ENCODE assay signal across 11 mouse cellular contexts in the genomic region with DNA sequence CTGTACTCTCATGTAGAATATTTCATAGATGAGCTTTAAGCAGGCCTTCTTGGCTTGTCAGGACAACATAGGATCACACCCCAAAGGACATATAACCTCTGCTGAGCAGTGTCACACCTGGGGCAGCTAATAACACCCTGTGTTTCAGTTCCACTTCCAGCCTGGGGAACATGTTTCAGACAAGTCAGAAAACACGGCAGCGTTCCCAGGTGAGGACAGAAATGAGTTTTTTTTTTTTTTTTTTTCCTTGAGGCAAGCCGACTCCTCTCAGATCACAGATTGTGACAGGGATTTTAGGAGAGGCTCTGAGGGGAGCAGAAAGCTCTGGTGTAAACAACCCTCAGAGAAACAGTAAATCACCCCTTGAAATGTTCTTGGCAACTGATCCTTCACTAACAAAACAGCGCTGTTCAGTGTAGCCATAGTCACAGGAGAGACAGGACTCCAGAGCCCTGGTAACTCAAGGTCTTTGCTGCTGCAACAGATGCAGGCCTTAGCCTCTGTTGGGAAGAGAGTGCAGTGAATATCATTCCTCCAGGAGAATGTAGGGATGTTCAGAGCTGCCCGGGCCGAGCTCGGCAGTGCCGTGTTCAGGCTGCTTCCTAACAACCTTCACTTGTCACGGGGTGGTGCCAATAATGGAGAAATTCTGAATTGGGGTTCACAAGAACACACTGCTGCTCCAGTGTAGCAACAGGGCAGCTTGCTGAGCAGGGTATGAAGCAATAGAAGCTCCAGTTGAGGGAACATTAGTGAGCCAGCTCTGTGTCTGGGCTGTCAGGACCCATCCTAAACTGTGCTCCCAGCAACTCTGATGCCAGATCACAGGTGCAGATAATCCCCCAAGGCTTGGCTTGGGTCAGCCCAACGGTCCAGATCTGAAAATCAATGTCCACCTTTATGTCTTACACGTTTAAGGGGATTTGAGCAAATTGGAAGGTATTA.
DNase-seq lines count a peak whose midpoint lies in the region; ATAC-seq and TF ChIP-seq lines count a peak whose summit lies in the region.
"Had no signal": no experiment of that assay in that cellular context is flagged by ENCODE, and none has a peak within 500 bp of the region (broad histone marks: within the 10 kb centered on the region; RNA-seq: fewer than 3 reads in every experiment).

No protein-coding gene starts in this region.

- no peaks in the 10 kb centered on the region for H3K36me3 ChIP-seq in hindbrain, embryonic 15.5 days
- no peaks in the 10 kb centered on the region for H3K36me3 ChIP-seq in hindbrain, embryonic 10.5 days
- H3K36me3 ChIP-seq in midbrain, postnatal 0 days (ENCODE audit: insufficient read depth, low read length), result no peaks in the 10 kb centered on the region
- no peaks in the 10 kb centered on the region for H3K36me3 ChIP-seq in midbrain, embryonic 10.5 days
- H3K36me3 ChIP-seq in embryonic facial prominence, embryonic 14.5 days (ENCODE audit: control insufficient read depth, insufficient read depth, low read length), result no peaks in the 10 kb centered on the region
- no peaks in the 10 kb centered on the region for H3K36me3 ChIP-seq in myocyte (ENCODE audit: control insufficient read depth, insufficient read depth)
- H3K36me3 ChIP-seq in midbrain, embryonic 16.5 days (ENCODE audit: control insufficient read depth, insufficient read depth, low read length), result no peaks in the 10 kb centered on the region
- H3K36me3 ChIP-seq in midbrain, embryonic 13.5 days, result no peaks in the 10 kb centered on the region

- no peak for DNase-seq in hindbrain, embryonic 10.5 days (ENCODE audit: low spot score)
- peak; percentile 70 for DNase-seq in midbrain, postnatal 0 days (ENCODE audit: low spot score)
- no peak for DNase-seq in midbrain, embryonic 10.5 days (ENCODE audit: low spot score)
- peak; percentile 52 for DNase-seq in embryonic facial prominence, embryonic 14.5 days (ENCODE audit: low spot score)
- DNase-seq: cerebellum, adult 18-20 months; heart, adult 2 months had no signal

- TF ChIP-seq CTCF in midbrain, postnatal 0 days (IDR thresholded peaks at IDR 0.05), result no peak

- H3K79me2 ChIP-seq in myocyte (ENCODE audit: control insufficient read depth, insufficient read depth), result no peaks in the 10 kb centered on the region

- no peaks in the 10 kb centered on the region for H3K4me1 ChIP-seq in hindbrain, embryonic 15.5 days (replicated peaks)
- no peaks in the 10 kb centered on the region for H3K4me1 ChIP-seq in hindbrain, embryonic 10.5 days (replicated peaks)
- H3K4me1 ChIP-seq in midbrain, postnatal 0 days (ENCODE audit: insufficient read depth, low read length), result no peaks in the 10 kb centered on the region
- no peaks in the 10 kb centered on the region for H3K4me1 ChIP-seq in midbrain, embryonic 10.5 days
- H3K4me1 ChIP-seq in embryonic facial prominence, embryonic 14.5 days (ENCODE audit: control insufficient read depth, insufficient read depth, low read length), result no peaks in the 10 kb centered on the region
- no peaks in the 10 kb centered on the region for H3K4me1 ChIP-seq in midbrain, embryonic 16.5 days (ENCODE audit: control insufficient read depth, insufficient read depth, low read length)
- H3K4me1 ChIP-seq in midbrain, embryonic 13.5 days (replicated peaks), result no peaks in the 10 kb centered on the region

- ATAC-seq in hindbrain, embryonic 15.5 days (ENCODE audit: low FRiP score, low read depth), result peak; percentile 34; the same call in 1 of the 2 replicates
- no peak for ATAC-seq in midbrain, postnatal 0 days (ENCODE audit: low FRiP score)
- peak; percentile 57 for ATAC-seq in embryonic facial prominence, embryonic 14.5 days (ENCODE audit: low read depth)
- ATAC-seq in midbrain, embryonic 16.5 days, result no peak
- no peak for ATAC-seq in midbrain, embryonic 13.5 days

- 0 out of 2 replicates have a peak overlapping the region, but pooled peaks have one; percentile 42 for H3K27ac ChIP-seq in hindbrain, embryonic 15.5 days (replicated peaks)
- H3K27ac ChIP-seq in hindbrain, embryonic 10.5 days, result no peak overlapping the region
- H3K27ac ChIP-seq in midbrain, postnatal 0 days (ENCODE audit: low read depth, low read length), result no peak overlapping the region
- no peak overlapping the region for H3K27ac ChIP-seq in midbrain, embryonic 10.5 days (replicated peaks)
- peak overlapping the region; percentile 48; the same call in 1 of the 2 replicates for H3K27ac ChIP-seq in embryonic facial prominence, embryonic 14.5 days (replicated peaks; ENCODE audit: low read depth, low read length)
- no peak overlapping the region for H3K27ac ChIP-seq in midbrain, embryonic 16.5 days (ENCODE audit: low read length)
- no peak overlapping the region for H3K27ac ChIP-seq in midbrain, embryonic 13.5 days
- H3K27ac ChIP-seq: heart, adult 2 months had no signal

- no peaks in the 10 kb centered on the region for H3K9me3 ChIP-seq in hindbrain, embryonic 15.5 days
- H3K9me3 ChIP-seq in hindbrain, embryonic 10.5 days, result no peaks in the 10 kb centered on the region
- H3K9me3 ChIP-seq in midbrain, postnatal 0 days (ENCODE audit: low read length), result no peaks in the 10 kb centered on the region
- no peaks in the 10 kb centered on the region for H3K9me3 ChIP-seq in midbrain, embryonic 10.5 days (replicated peaks)
- H3K9me3 ChIP-seq in embryonic facial prominence, embryonic 14.5 days (ENCODE audit: control insufficient read depth, low read length), result no peaks in the 10 kb centered on the region
- no peaks in the 10 kb centered on the region for H3K9me3 ChIP-seq in midbrain, embryonic 16.5 days (replicated peaks; ENCODE audit: control insufficient read depth, low read length, poor library complexity, severe bottlenecking)
- H3K9me3 ChIP-seq in midbrain, embryonic 13.5 days, result no peaks in the 10 kb centered on the region

- no peaks in the 10 kb centered on the region for H3K27me3 ChIP-seq in hindbrain, embryonic 15.5 days
- no peaks in the 10 kb centered on the region for H3K27me3 ChIP-seq in hindbrain, embryonic 10.5 days (ENCODE audit: insufficient read depth, poor library complexity, severe bottlenecking)
- no peaks in the 10 kb centered on the region for H3K27me3 ChIP-seq in midbrain, postnatal 0 days (ENCODE audit: insufficient read depth, low read length)
- no peaks in the 10 kb centered on the region for H3K27me3 ChIP-seq in midbrain, embryonic 10.5 days (ENCODE audit: low read depth, poor library complexity, severe bottlenecking)
- H3K27me3 ChIP-seq in embryonic facial prominence, embryonic 14.5 days (replicated peaks; ENCODE audit: control insufficient read depth, insufficient read depth, low read length), result no peaks in the 10 kb centered on the region
- H3K27me3 ChIP-seq in myocyte (ENCODE audit: control insufficient read depth, insufficient read depth, insufficient read length), result no peaks in the 10 kb centered on the region
- H3K27me3 ChIP-seq in midbrain, embryonic 16.5 days (ENCODE audit: control insufficient read depth, insufficient read depth, low read depth, low read length), result no peaks in the 10 kb centered on the region
- no peaks in the 10 kb centered on the region for H3K27me3 ChIP-seq in midbrain, embryonic 13.5 days

- no peak for TF ChIP-seq POLR2A in myocyte (IDR thresholded peaks at IDR 0.05; ENCODE audit: insufficient read length, low read depth)

- no peak overlapping the region for H3K4me3 ChIP-seq in hindbrain, embryonic 15.5 days
- H3K4me3 ChIP-seq in hindbrain, embryonic 10.5 days, result no peak overlapping the region
- no peak overlapping the region for H3K4me3 ChIP-seq in midbrain, postnatal 0 days (ENCODE audit: low read depth, low read length)
- no peak overlapping the region for H3K4me3 ChIP-seq in midbrain, embryonic 10.5 days
- H3K4me3 ChIP-seq in embryonic facial prominence, embryonic 14.5 days (ENCODE audit: low read depth, low read length), result no peak overlapping the region
- no peak overlapping the region for H3K4me3 ChIP-seq in myocyte
- no peak overlapping the region for H3K4me3 ChIP-seq in midbrain, embryonic 16.5 days (ENCODE audit: low read depth, low read length)
- H3K4me3 ChIP-seq in midbrain, embryonic 13.5 days (replicated peaks), result no peak overlapping the region
- H3K4me3 ChIP-seq: heart, adult 2 months had no signal

- 71% methylated on average over 11 of the region's 11 CpGs for WGBS in hindbrain, embryonic 15.5 days
- 89% methylated on average over 11 of the region's 11 CpGs for WGBS in hindbrain, embryonic 10.5 days
- WGBS in midbrain, postnatal 0 days, result 67% methylated on average over 11 of the region's 11 CpGs
- WGBS in midbrain, embryonic 10.5 days, result 84% methylated on average over 11 of the region's 11 CpGs
- WGBS in embryonic facial prominence, embryonic 14.5 days, result 58% methylated on average over 11 of the region's 11 CpGs
- 75% methylated on average over 11 of the region's 11 CpGs for WGBS in midbrain, embryonic 16.5 days
- 85% methylated on average over 11 of the region's 11 CpGs for WGBS in midbrain, embryonic 13.5 days

- H3K4me2 ChIP-seq in hindbrain, embryonic 15.5 days, result no peak overlapping the region
- H3K4me2 ChIP-seq in midbrain, postnatal 0 days (ENCODE audit: low read depth, low read length, poor library complexity, severe bottlenecking), result no peak overlapping the region
- no peak overlapping the region for H3K4me2 ChIP-seq in embryonic facial prominence, embryonic 14.5 days (ENCODE audit: low read depth, low read length)
- no peak overlapping the region for H3K4me2 ChIP-seq in myocyte (ENCODE audit: low read depth)
- no peak overlapping the region for H3K4me2 ChIP-seq in midbrain, embryonic 16.5 days (ENCODE audit: low read length)
- H3K4me2 ChIP-seq in midbrain, embryonic 13.5 days (replicated peaks), result no peak overlapping the region
- H3K4me2 ChIP-seq: midbrain, embryonic 11.5 days had no signal

- H3K9ac ChIP-seq in hindbrain, embryonic 15.5 days, result no peak overlapping the region
- H3K9ac ChIP-seq in midbrain, postnatal 0 days (replicated peaks; ENCODE audit: low read length, poor library complexity, severe bottlenecking), result no peak overlapping the region
- H3K9ac ChIP-seq in embryonic facial prominence, embryonic 14.5 days (ENCODE audit: low read depth, low read length), result no peak overlapping the region
- no peak overlapping the region for H3K9ac ChIP-seq in midbrain, embryonic 16.5 days (ENCODE audit: low read depth, low read length)
- no peak overlapping the region for H3K9ac ChIP-seq in midbrain, embryonic 13.5 days (replicated peaks)

- H3ac ChIP-seq in myocyte (ENCODE audit: control insufficient read depth, insufficient read length), result no peak overlapping the region

TF ChIP-seq in myocyte, 11 proteins besides CTCF, POLR2A, EP300 and RAD21 (continues in another document):
- TF ChIP-seq MYOD1 (IDR thresholded peaks at IDR 0.05; ENCODE audit: control insufficient read depth in 1 of 3, insufficient read length in 2 of 3, low read depth in 2 of 3) (peak in 2 of 3 experiments; percentile 69 to 72), POLR2AphosphoS2 (IDR thresholded peaks at IDR 0.05; ENCODE audit: insufficient read length, low read depth) (no peak), SRF (IDR thresholded peaks at IDR 0.05; ENCODE audit: control insufficient read depth, insufficient read length, low read depth) (no peak), MYOG (IDR thresholded peaks at IDR 0.05; ENCODE audit: control insufficient read depth in 1 of 3, insufficient read depth in 1 of 3, insufficient read length in 2 of 3, low read depth in 2 of 3) (no peak), MAX (IDR thresholded peaks at IDR 0.05; ENCODE audit: low read depth) (no peak), CEBPB (IDR thresholded peaks at IDR 0.05; ENCODE audit: insufficient read depth, poor library complexity, severe bottlenecking) (no peak)

Comparison
In these comparisons a context has a peak if more than half of its experiments do, and no peak if none do; other contexts are left out.
1. H3K27ac ChIP-seq: peak in hindbrain, embryonic 15.5 days (single experiment) and embryonic facial prominence, embryonic 14.5 days (single experiment); none in hindbrain, embryonic 10.5 days (single experiment), midbrain, postnatal 0 days (single experiment), midbrain, embryonic 10.5 days (single experiment), midbrain, embryonic 16.5 days (single experiment) and midbrain, embryonic 13.5 days (single experiment).
2. DNase-seq: peak in midbrain, postnatal 0 days (single experiment) and embryonic facial prominence, embryonic 14.5 days (single experiment); none in hindbrain, embryonic 10.5 days (single experiment) and midbrain, embryonic 10.5 days (single experiment).
3. ATAC-seq: peak in hindbrain, embryonic 15.5 days (single experiment) and embryonic facial prominence, embryonic 14.5 days (single experiment); none in midbrain, postnatal 0 days (single experiment), midbrain, embryonic 16.5 days (single experiment) and midbrain, embryonic 13.5 days (single experiment).